Mouse (Mus musculus) brain, adult 2 months (tissue): ENCODE measurements around the gene S100a14.

ENCODE experiments used
- DNase-seq: peaks from one replicate; pipeline ENCODE4 v3.0.0; 2011; ENCODE audit warnings: low read depth, low spot score

S100a14 gene

DNA sequence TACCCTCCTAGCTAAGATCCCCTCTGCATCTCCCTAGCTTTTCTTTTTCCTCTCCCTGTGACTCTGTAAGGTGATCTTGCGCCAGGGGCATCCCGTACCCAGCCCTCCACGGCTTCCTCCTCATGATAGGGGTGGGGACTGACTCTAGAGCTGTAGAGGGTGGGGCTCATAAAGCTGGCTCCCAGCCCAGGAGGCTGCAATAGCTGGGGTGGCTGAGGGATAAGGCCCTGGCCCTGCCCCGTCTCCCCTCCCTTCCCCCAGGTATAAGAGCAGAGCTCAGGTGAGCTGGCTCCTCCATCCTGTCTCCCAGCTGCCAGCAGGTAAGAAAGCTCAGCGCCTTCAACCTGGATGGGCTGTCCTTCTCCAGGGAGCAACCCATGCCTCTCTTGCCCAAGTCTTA, at the start of gene S100a14:
Gene S100a14 (plus strand): TSS at position 277 of the 400 bp plus-strand sequence.
- DNase-seq, result no peak

DNA sequence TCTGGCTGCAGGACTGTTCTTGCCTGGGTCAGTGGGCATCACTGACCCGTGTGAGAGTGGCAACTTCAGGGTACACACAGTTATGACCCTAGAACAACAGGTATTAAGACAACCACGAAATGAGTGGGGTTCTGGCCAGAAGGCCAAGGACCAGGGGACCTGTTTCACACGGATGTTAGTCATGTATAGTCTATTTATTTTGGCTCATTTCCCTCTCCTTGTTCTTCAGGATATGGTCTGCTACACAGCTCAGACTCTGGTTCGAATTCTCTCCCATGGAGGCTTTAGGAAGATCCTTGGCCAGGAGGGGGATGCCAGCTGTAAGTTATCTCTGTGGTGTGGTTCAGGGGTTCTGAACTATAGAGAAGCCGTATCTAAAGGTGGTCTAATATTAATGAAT, 39.7 kb upstream of the S100a14 start:
- DNase-seq, result no peak

DNA sequence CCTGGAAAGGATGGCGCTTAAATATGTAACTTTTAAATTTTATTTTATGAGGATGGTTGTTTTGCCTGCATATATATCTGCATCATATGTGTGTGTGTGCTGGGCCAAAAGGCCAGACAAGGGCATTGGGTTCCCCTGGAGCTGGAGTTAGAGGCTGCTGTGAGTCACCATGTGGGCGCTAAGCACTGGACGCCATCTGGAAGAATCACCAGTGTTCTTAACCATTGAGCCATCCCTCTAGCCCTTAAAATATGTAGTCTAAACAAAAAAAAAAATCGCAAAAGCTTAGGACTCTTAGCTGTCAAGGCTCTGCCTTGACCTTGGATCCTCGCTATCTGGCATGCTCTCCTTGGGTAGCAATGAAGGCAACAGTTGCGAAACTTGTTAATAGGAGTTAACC, 38.1 kb upstream of the S100a14 start:
- no peak for DNase-seq

DNA sequence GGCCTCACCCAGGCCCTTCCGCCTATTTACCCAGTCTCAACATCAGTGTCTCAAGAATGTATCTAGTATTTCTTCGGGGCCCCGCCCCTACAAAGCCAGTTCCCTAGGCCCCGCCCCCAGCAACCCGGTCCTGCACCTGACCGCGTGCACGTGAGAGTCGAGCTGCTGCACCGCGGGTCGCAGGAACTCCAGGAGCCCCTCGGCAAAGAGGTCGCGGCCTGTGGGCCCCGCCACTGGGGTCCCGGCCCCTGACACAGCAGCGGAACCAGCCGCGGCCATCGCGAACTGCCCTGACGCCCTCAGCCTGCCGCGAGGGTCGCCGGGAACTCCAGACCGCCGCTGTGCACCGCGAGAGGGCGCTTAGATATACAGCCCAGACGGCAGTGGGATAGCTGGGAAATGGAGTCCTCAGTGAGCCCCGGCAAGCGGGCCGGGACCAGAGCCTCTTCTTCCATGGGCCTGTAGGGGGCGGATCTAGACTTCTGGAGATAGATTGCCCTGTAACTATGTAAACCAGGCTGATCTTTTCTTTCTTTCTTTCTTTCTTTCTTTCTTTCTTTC, 35.9 kb upstream of the S100a14 start, which contains the start of gene Snapin:
Gene Snapin (minus strand): TSS at position 338 of the 561 bp plus-strand sequence.
- DNase-seq, result peak; percentile 97

DNA sequence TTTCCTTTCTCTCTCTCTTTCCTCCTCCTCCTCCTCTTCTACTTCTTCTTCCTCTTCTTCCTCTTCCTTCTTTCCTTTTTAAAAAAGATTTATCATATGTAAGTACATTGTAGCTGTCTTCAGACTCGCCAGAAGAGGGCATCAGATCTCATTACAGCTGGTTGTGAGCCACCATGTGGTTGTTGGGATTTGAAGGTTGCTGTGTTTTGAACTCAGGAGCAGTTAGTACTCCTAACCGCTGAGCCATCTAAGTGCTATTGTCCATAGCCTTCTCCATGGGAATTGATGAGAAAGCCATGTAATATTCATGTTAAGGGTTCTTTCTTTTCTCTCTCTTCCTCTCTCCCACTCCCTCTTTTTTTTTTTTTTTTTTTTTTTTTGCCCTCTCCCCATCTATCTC, 35.3 kb upstream of the S100a14 start:
- DNase-seq, result peak; percentile 50

DNA sequence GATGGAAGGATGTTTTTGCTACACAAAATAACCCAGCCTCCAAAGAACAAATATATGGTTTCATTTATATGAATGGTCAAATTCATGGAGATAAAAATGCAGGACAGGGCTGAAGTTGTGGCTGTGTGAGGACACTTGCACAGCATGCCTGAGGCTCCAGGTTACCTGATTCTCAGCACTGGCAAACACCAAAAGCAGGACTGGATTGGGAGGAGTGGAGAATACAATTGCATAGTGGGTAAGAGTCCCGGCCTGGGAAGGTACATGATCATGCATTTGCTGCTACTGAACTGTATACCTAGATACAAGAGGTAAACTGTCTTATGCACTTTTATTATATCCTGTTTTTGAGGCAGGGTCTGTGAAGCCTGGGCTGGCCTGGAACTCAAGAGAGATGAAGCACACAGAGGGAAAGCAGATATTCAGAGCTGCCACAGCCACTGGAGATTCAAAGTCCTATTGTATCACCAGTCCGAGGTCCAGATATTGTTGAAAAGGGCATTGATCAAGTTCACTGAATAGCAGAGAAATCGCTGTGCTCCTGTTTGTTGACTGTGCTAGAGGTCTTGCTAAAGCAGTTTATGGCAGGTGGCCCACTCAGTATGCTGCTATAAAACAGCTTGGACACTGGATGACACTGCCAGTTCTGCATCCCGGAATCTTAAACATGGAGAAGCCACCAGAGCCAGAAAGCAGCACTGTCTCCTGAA, 32.7 kb upstream of the S100a14 start:
- DNase-seq, result peak; percentile 43

DNA sequence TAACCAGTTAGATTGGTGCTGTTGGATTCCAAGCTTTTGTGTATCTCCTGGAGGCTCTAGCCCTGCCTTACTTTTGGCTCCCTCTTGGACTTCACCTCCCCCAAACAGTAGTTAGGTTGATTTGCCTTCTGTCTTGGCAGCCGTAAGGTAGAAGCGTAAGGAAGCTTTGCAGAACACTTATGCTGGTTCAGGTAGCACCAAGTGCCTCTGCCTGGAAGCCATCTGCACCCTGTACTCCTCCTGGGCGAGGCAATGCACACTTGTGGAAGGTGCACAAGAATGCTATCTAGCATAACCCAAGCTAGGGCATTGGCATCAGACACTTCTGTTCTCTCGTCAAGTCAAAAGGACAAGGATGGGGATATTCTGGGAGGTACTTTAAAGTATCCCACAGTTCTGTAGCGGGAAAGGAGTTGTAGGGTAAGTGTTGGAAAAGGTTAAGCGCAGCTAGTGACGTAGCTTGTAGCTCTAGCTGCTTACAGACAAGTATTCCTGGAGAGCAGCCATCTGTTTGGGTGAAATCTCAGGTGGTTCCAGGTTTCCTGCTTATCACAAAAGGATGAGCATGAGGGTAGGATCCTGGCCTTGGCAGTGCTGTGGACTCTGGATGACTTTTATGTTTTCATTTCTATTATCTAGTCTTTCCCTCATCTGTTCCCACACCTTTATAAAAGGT, 30.7 kb upstream of the S100a14 start:
- DNase-seq, result no peak

DNA sequence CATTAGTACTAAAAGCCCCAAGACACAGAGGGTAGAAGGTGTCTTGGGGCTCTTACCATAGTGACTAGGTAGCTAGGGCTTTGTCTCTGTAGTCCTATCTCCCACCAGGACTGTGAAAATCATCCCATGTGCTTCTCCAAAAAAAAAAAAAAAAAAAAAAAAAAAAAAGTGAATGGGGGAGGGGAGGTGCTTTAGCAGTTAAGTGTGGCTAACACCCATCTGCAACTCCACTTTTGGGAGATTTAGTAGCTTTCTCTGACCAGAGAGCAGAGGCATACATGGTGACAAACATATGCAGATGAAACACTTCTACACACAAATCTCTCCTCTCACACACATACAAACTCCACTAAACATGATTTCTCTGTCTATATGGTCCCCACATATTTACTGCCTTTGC, 29.1 kb upstream of the S100a14 start:
- DNase-seq, result no peak

DNA sequence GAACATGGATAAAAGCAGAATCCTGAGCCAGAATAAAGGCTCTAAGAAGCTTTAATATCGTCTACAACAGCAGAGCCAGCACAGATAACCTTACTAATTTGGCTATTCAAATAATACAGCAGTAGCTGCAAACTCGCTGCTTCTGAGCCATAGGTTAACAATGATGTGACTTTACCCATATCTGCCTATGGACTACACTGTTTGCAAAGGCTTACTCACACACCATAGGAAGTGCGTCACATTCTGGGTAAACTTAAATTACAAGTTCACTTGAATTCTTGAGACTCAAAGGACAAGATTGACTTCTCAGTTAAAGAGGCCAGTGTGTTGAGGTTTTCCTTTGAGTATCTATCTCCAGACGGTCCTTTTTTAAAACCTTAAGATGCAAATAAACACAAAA, 23.2 kb upstream of the S100a14 start:
- DNase-seq, result no peak

DNA sequence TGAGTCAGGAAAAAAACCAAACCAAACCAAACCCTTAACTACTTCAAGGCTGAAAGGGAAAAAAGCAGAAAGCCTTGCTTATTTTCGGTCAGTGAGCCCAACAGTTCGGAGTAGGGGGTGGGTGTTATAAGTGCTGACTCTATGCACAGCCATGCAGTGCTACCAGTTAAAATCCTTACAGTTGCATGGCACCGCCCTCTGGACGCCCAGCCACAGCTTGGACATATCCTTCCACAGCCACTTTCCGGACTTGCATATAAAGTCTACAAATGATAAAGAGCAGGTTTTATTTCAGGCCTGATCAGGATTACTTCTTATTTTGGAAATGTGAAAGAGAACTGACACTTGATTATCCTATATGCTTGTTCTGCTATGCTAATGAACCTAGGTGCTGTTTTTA, 21.4 kb upstream of the S100a14 start:
- DNase-seq, result no peak

DNA sequence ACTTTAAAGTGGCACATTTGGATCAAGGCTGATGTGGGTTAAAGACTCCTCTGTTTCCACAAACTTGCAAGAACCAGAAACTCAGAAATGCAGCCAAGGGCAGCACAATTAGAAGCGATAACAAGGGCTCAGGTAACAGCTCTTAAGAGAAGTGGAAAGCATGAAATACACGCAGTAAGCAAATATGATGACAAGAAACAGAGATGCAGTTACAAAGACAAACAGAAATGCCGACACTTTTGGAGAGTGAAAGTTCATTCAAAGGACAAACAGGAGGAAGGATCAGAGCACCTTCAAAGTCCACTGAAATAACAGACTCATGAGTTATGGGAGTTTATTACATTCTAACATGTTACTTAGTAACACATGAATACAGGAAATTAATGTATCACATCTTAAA, 20.3 kb upstream of the S100a14 start:
- no peak for DNase-seq

DNA sequence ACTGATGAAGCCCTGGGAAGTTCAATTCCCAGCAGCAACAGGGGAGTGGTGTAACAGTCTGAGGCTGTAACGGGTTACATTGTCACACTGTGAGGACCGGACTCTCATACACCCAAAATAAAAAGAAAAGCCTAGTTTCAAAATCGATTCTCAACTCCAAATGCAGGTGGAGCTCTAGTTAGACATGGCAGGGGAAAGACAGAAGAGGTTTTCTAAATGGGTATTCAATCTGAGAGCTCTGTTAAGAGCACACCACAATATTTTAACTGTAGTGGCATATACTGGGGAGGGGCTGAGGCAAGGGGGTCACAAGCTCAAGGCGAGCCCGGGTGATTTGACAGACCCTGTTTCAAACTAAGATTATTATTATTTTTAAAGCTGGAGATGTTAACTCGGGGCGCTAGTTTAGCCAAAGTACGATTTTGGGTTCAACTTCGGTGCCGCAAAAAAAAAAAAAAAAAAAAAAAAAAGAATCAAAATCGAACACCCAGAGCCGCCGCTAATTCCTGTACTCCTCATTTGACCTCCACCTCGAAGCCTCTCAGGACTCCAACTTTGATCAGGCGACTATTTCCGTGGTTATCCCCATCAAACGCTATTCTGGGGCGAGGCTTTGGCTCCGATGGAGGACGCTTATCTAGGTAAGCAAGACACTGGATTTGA, 18.2 kb upstream of the S100a14 start:
- DNase-seq, result no peak

DNA sequence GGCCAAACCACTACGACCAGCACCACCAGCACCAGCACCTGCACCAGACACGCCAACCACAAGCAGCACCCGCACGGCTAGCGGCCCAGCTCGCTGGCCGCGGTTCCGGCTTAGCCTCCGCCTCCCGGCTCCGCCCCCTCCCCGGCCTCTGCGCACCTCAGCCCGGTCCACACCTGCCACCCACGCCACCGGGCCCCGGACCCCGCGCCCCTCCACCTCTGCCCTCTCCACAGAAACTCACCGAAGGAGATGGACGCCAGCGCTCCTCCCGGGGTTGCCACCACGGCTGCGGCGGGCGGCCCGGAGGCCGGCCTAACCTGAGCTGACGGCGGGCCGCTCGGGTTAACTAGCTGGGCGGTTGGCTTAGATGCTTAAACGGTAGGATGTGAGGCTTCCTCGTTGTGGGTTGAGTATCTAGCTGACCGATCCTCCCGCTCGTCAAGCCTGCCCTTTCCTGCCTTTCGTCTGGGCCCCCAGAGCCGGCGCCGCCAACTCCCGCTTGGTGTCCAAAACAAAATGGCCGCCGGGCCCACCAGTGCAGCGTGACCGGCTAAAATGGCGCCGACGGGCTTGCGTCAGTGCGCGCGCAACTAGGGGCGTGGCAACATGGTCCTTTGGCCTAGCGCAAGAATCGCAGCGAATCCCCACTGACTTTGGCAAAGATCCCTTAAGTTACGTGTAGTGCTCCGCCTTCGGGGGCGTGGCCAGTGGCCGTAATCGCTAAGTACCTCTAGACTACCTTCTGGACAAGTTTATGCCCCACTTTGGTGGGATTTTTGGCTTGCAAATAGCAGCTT, 17.5 kb upstream of the S100a14 start, which contains the start of gene Chtop:
Gene Chtop (minus strand): TSS at position 549 of the 797 bp plus-strand sequence.
- peak; percentile 99 for DNase-seq

DNA sequence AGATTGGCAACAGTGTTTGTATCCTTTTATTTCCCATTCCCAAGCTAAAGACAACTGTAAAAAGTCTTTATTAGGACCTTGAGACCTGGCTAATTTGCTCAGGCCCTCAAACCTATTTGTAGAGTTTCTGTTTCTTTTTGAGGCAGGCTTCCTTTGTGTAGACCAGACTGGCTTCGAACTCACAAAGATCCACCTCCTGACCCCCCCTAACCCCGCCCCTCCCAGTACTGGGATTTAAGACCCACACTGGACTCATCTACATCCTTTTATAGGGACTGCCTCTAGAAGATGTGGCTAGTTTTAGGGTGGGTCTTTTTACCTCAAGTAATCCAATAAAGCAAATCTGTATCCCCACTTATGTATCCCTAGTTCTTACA, 16.9 kb upstream of the S100a14 start:
- no peak for DNase-seq

DNA sequence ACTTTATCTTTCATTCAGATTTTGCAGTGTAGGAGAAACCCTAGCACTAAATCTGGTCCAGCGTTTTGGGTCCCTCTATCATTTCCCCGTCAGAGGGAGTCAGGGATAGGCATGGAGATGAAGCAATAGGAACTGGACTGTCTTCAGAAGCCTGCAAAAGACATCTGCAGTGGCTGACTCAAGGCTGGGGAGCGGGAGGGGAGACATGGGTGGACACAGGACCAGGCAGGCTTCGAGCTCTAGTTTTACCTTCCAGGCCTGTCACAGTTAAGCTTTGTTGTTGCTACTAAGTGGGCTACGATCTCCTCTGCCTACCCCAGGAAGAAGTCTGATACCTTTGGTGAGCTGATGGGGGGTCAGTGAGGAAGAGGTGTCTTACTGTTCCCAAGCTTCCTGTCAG, 14.4 kb upstream of the S100a14 start:
- no peak for DNase-seq

DNA sequence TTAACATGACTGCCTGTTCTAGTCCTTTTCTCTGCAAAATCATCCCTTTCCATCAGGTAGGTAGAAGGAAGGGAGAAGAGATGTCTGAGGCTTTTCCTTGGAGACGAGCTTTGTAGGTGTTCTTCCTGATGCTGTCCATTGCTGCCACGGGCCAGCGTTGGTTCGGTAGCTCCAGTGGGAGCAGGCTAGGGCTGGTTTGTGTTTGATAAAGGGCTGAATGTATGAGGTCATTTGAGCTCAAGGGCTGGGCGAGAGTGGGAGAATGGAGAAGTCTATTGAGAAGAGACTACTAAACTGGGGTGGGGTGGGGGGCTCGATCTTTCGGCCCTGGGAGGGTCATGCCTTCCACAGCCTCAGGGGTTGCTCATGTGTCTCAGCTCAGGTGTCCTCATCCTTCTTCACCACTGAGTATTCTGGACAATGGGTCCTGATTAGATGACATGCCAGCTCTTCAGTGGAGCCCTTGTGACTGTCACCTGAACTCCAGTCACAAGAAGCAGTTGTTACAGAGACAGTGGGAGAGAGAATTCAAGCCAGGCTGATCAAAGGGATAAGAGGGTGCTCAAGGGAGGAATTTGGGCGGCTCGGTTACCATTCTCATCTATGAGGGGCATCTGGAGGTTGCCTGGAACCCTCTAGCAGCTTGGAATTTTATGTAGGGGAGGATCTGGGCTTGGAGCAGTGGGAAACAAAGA, 13.6 kb upstream of the S100a14 start:
- DNase-seq, result no peak

DNA sequence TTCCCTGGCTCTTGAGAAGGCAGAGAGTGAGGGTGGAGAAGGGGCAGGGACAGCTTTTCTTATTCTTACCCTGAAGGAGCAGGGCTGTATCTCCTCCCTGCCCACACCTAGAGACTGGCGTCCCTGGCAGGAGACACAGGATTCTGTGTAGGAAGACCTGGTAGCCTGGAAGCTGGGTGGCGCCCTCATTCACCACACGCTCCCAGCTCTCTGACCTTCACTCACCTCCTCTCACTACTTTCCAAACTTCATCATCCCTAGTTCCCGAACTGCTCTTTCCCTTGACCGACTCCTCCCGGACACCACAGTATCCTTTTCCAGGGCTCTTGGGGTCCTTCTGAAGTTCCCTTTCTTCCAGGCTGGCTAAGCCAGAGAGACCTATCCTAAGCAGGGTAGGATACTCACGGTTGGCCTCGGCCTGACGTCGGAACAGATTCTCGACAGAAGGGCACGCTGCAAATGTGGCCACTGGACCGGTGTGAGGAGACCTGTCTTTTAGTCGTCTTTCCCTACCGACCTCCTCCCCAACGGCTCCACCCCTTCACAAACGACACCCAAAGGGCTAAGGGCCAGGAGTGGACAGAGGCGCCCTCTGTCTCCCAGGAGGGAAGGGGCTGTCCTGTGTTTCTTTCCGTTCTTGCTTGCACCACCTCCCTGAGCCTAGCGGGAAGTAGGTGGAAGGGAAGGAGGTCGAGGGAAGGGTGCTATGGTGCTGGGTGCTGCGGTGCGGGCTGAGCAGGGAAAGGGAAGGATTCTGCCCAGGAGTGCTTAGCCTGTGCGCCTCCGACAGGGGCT, 12.7 kb upstream of the S100a14 start, which contains the start of the genes S100a1 and S100a13:
Gene S100a1 (minus strand): TSS at position 597 of the 795 bp plus-strand sequence.
Gene S100a13 (plus strand): TSS at position 640 of the 795 bp plus-strand sequence.
- peak; percentile 72 for DNase-seq

DNA sequence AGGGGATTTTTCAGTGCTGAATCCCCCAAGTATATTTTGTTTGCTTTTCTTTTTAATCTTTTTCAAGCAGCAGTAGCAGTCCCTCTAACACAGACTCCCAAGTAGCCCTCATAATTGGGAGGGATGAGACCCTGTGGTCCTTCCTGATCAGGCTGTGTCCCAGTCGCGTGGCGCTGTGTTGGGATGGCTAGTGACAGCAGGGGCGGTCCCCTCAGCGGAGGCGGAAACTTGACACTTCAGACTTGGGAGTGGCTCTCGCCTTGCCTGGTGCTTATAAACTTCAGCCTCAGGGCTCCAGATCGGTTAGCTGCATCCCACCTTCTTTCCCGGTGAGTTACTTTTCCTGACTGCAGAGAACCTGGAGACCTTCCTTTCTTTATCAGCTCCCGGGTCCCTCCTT, 12.0 kb upstream of the S100a14 start:
- peak; percentile 44 for DNase-seq

DNA sequence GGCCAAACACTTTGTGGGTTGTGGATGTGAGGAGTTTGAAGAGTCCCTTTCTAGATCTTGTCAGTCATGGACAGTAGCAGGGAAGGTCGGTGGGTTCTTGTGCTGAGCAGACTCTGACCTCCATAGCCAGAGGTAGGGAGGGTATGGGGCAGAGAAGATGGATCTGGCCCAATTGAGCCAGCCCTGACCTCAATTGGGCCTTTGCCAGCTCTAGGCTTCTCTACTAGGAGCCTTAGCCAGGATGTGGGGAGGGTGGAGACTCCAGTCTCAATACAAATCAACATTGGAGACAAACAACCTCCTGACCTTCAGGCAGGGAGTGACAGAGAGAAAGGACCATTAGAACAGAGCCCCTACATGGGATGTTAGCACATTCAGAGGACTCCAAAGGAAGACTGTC, 11.4 kb upstream of the S100a14 start:
- no peak for DNase-seq

DNA sequence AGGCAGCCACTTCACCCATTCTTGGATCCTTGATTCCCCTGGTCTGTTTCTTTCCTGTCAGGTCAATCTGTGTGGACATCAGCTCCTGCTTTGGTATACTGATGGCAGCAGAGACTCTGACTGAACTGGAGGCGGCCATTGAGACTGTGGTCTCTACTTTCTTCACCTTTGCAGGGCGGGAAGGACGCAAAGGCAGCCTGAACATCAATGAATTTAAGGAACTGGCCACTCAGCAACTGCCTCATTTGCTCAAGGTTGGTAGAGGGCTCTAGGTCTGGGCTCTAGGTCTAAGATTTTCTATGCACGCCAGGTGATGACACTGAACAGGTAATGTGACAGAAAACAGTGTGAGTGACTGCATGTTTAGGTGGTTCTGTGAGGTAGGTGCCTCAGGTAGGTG, 10.9 kb upstream of the S100a14 start:
- DNase-seq, result no peak
